Mouse (Mus musculus) midbrain, embryonic 11.5 days (tissue): ENCODE data around the gene Arhgef10l. TPM values are rescaled to one million over a fixed set of nuclear protein-coding genes. Genes with fewer than 3 reads are reported as not detected.

Experiments used
- ATAC-seq: fragments of 200-750 bp; cut with Nextera tagmentation; 2 replicates; pipeline ENCODE4 v1.8.0; 2017; ENCODE audit warnings: moderate TSS enrichment, moderate library complexity; ENCODE audit not compliant: low FRiP score
- DNase-seq: peaks from one replicate; pipeline ENCODE4 v3.0.0; 2015; ENCODE audit warnings: low spot score; ENCODE audit errors: missing footprints
- H3K27ac ChIP-seq: fragments of 300-500 bp; sonication (generic); 2 replicates; pipeline ENCODE4 v1.5.1; 2014; ENCODE audit warnings: low read depth, low read length
- H3K27me3 ChIP-seq: fragments of 300-500 bp; sonication (generic); 2 replicates; pipeline ENCODE4 v1.6.1; 2014; ENCODE audit warnings: mild to moderate bottlenecking, low read length, moderate library complexity, mixed read lengths; ENCODE audit not compliant: control insufficient read depth, insufficient read depth
- H3K36me3 ChIP-seq: fragments of 300-500 bp; sonication (generic); 2 replicates; pipeline ENCODE4 v1.6.1; 2014; ENCODE audit warnings: mild to moderate bottlenecking, low read length, moderate library complexity, mixed read lengths; ENCODE audit not compliant: control insufficient read depth, insufficient read depth
- H3K4me1 ChIP-seq: fragments of 300-500 bp; sonication (generic); 2 replicates; pipeline ENCODE4 v1.6.1; 2014; ENCODE audit warnings: low read length; ENCODE audit not compliant: control insufficient read depth, insufficient read depth
- H3K4me2 ChIP-seq: fragments of 300-500 bp; sonication (generic); 2 replicates; pipeline ENCODE4 v1.6.1; 2014; ENCODE audit warnings: mild to moderate bottlenecking, moderate library complexity
- H3K4me3 ChIP-seq: fragments of 300-500 bp; sonication (generic); 2 replicates; pipeline ENCODE4 v1.5.1; 2014; ENCODE audit warnings: low read depth, low read length
- H3K9ac ChIP-seq: fragments of 300-500 bp; sonication (generic); 2 replicates; pipeline ENCODE4 v1.6.1; 2014; ENCODE audit warnings: low read length
- H3K9me3 ChIP-seq: fragments of 300-500 bp; sonication (generic); 2 replicates; pipeline ENCODE4 v1.6.1; 2016; ENCODE audit warnings: low read length; ENCODE audit not compliant: control insufficient read depth
- WGBS: fragments of 180-500 bp; shearing (Covaris S2); extraction: QIAGEN DNeasy Blood & Tissue Kit; methylation state at CpG from one replicate; pipeline ENCODE4 v1.1.7; 2014; 5-methylcytosine and 5-hydroxymethylcytosine counted together
- polyA plus RNA-seq: library from polyadenylated mRNA; unstranded; fragments of >200 nt; fragmentation: Nextera tagmentation; extraction: Ambion mirVana; gene quantifications from 2 replicates; pipeline ENCODE4 v1.2.1, GENCODE M21; 2014

The Arhgef10l gene
- polyA plus RNA-seq, 1 experiment from 2014 or later: 18.5 TPM

- no peak for ATAC-seq
- no peak overlapping the region for H3K27ac ChIP-seq
- WGBS: 79% methylated on average over 14 of the region's 14 CpGs
These were observed 30.1 kb upstream of the Arhgef10l start for GRCm38 (mm10) chr4:140695675-140696585.

GRCm38 (mm10) chr4:140695146-140695545, 29.3 kb upstream of the Arhgef10l start:
- Histone ChIP-seq H3K4me1 (peaks cover 7% of the 10 kb centered on the region; the same call in 1 of the 2 replicates), H3K9ac (no peak overlapping the region), H3K9me3 (no peaks in the 10 kb centered on the region), H3K4me2 (no peak overlapping the region), H3K27ac (no peak overlapping the region), H3K36me3 (no peaks in the 10 kb centered on the region), H3K4me3 (no peak overlapping the region), H3K27me3 (peaks cover 18% of the 10 kb centered on the region)
- 75% methylated on average over 7 of the region's 7 CpGs for WGBS
- no peak for DNase-seq
- no peak for ATAC-seq

More at GRCm38 (mm10) chr4:140695675-140696585, 30.1 kb upstream of the Arhgef10l start:
- no peak overlapping the region for H3K4me3 ChIP-seq
- peaks cover 13% of the 10 kb centered on the region; the same call in 1 of the 2 replicates for H3K4me1 ChIP-seq
- peaks cover 26% of the 10 kb centered on the region for H3K27me3 ChIP-seq
- H3K36me3 ChIP-seq: no peaks in the 10 kb centered on the region
- no peak overlapping the region for H3K4me2 ChIP-seq
- H3K9me3 ChIP-seq: no peaks in the 10 kb centered on the region
- no peak overlapping the region for H3K9ac ChIP-seq
- DNase-seq: no peak

DNA sequence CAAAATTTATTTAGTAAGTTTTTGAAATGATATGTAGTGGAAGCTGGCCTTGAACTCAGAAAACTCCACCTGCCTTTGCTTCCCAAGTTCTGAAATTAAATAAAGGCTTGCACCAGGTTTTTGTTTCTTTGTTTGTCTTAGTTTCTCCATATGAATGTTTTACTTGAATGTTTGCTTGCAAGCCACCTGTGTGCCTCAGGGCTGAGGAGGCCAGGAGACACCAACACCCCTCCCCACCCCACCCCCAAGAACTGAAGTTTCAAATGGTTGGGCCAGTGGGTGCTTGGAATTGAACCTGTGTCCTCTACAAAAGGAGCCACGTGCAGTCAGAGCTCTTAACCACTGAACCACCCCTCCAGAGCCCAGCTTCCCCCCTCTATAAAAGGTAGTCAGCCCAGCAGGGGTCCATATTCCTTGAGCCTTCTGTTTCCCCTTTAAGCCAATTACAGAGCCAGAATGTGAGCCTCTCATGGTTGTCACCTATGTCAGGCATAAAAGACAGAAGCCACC, 28.8 kb upstream of the Arhgef10l start:
- Histone ChIP-seq H3K4me1 (peaks cover 1% of the 10 kb centered on the region; the same call in 1 of the 2 replicates), H3K9me3 (no peaks in the 10 kb centered on the region), H3K4me2 (no peak overlapping the region), H3K36me3 (no peaks in the 10 kb centered on the region), H3K27me3 (peaks cover 14% of the 10 kb centered on the region), H3K4me3 (no peak overlapping the region), H3K9ac (no peak overlapping the region), H3K27ac (no peak overlapping the region)
- no peak for ATAC-seq
- 26% methylated on average over 1 of the region's 1 CpGs for WGBS
- DNase-seq: no peak

DNA sequence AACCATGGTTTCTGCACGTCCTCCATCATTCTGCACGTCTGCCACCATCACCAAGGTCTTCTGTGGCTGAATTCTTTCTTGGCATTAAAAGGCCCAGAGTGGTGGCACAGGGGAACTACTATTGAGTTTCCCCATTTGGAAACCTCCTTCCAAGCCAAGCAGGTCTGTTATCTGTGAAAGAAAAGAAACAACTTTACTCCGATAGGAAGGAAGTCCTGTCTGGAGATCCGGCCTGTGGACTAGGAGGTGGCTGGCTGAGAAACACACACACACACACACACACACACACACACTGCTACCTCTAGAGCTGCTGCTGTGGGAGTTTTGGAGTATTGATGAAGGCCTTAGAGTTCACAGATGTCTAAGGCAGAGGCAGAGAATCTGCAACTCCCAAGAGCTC, 27.7 kb upstream of the Arhgef10l start:
- no peak for DNase-seq
- no peak overlapping the region for H3K9ac ChIP-seq
- H3K4me1 ChIP-seq: no peaks in the 10 kb centered on the region
- no peak overlapping the region for H3K4me2 ChIP-seq
- peaks cover 3% of the 10 kb centered on the region for H3K27me3 ChIP-seq
- no peak overlapping the region for H3K27ac ChIP-seq
- ATAC-seq: no peak
- WGBS: 90% methylated on average over 4 of the region's 4 CpGs
- H3K4me3 ChIP-seq: no peak overlapping the region
- H3K9me3 ChIP-seq: no peaks in the 10 kb centered on the region
- H3K36me3 ChIP-seq: no peaks in the 10 kb centered on the region

GRCm38 (mm10) chr4:140691481-140691880, 25.7 kb upstream of the Arhgef10l start:
- Histone ChIP-seq H3K4me1 (no peaks in the 10 kb centered on the region), H3K9me3 (no peaks in the 10 kb centered on the region), H3K4me2 (no peak overlapping the region), H3K27me3 (no peaks in the 10 kb centered on the region), H3K4me3 (no peak overlapping the region), H3K9ac (no peak overlapping the region), H3K27ac (no peak overlapping the region), H3K36me3 (no peaks in the 10 kb centered on the region)
- WGBS: 65% methylated on average over 7 of the region's 7 CpGs
- DNase-seq (no peak), ATAC-seq (no peak)

- no peak for DNase-seq
- Histone ChIP-seq H3K4me3 (no peak overlapping the region), H3K9me3 (no peaks in the 10 kb centered on the region), H3K36me3 (no peaks in the 10 kb centered on the region), H3K4me2 (no peak overlapping the region), H3K27me3 (no peaks in the 10 kb centered on the region), H3K9ac (no peak overlapping the region), H3K27ac (no peak overlapping the region), H3K4me1 (no peaks in the 10 kb centered on the region)
- WGBS: 79% methylated on average over 16 of the region's 16 CpGs
- no peak for ATAC-seq
These were observed 24.3 kb upstream of the Arhgef10l start for GRCm38 (mm10) chr4:140689873-140690655.

DNA sequence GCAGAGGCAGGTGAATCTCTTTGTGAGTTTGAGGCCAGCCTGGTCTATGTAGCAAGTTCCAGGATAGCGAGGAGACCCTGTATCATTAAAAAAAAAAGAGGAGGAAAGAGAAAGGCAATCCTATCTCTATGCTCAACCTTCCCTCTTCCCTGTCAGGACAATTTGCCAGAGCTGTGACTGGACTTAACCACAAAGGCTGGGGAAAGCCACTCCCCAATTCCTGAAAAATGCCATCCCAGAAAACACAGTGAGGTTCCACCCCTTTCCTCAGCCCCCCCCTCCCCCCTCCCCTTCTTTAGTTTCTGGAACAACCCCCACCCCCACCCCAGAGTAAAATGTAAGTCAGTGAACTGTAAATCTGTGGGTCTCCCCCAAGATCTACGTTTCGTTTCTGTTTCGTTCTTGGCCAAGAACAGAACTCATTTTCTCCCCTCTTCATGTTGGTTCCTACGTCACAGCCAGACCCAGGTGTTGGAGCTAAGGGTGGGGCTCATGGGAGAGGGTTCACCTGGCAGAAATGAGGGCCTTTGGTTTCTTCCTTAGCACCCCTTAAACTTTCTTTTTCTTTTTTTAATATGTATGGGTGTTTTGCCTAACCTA, 23.1 kb upstream of the Arhgef10l start:
- peaks cover 7% of the 10 kb centered on the region for H3K4me1 ChIP-seq
- no peak for DNase-seq

DNA sequence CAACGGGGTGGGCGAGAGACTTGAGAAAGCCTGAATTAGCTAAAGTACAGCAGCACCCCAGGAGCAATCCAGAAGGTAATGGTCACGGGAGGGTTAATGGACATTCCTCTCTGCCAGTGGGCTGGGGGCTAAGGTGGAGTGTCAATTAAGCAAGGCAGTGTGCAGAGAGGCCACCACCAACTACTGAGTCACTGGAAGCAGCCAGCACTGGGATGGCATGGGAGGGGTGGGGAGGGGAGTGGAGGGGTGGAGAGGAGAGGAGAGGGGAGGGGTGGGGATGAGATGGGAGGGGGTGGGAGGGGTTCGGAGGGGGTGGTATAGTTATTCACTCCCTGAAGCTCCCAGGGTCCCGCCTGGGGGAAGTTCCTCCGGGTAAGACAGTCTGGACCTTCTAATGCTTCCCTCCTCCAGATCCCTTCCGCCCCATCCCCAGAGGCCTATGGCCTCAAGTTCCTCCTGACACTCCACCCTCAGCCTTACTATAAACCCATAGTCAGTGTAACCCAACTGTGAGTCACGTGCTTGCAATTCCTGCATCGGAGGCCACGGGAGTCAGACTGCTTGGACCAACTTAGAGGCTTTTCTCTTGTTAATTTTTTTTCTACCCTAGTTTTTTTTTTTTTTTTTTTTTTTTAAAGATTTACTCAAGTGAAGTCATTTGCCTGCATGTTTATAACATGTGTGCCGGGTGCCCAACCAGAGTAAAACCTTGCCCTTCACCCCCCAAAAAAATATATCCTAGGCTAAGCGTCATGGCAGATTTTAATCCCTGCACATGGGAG, 22.4 kb upstream of the Arhgef10l start:
- H3K9ac ChIP-seq: no peak overlapping the region
- DNase-seq: no peak
- WGBS: 72% methylated on average over 12 of the region's 12 CpGs

More for the DNA sequence above, 23.1 kb upstream of the Arhgef10l start:
- no peak overlapping the region for H3K27ac ChIP-seq
- 88% methylated on average over 5 of the region's 5 CpGs for WGBS
- no peak overlapping the region for H3K9ac ChIP-seq
- no peak overlapping the region for H3K4me2 ChIP-seq
- no peak for ATAC-seq
- no peaks in the 10 kb centered on the region for H3K27me3 ChIP-seq
- no peaks in the 10 kb centered on the region for H3K9me3 ChIP-seq
- no peaks in the 10 kb centered on the region for H3K36me3 ChIP-seq
- no peak overlapping the region for H3K4me3 ChIP-seq

More for the DNA sequence above, 22.4 kb upstream of the Arhgef10l start:
- Histone ChIP-seq H3K4me1 (peaks cover 11% of the 10 kb centered on the region), H3K4me3 (no peak overlapping the region), H3K9me3 (no peaks in the 10 kb centered on the region), H3K27ac (no peak overlapping the region), H3K36me3 (no peaks in the 10 kb centered on the region), H3K4me2 (no peak overlapping the region), H3K27me3 (no peaks in the 10 kb centered on the region)
- ATAC-seq: no peak
